Mouse (Mus musculus) forebrain, embryonic 14.5 days (tissue): ENCODE measurements around the gene Dglucy. TPM values are rescaled to one million over a fixed set of nuclear protein-coding genes. Genes with fewer than 3 reads are reported as not detected.
"Not testable (repeated sequence)": the region's sequence is repeated elsewhere in the genome, so short reads cannot be mapped to it uniquely, and the experiment has no call there.

Source experiments
- ATAC-seq: fragments of 200-750 bp; cut with Nextera tagmentation; 2 replicates; pipeline ENCODE4 v1.8.0; 2017; ENCODE audit warnings: mild to moderate bottlenecking, moderate library complexity
- DNase-seq: peaks from one replicate; pipeline ENCODE4 v3.0.0-alpha.2; 2015; ENCODE audit warnings: low spot score
- H3K27ac ChIP-seq: fragments of 300-500 bp; sonication (generic); 2 replicates; pipeline ENCODE4 v1.5.1; 2014; ENCODE audit warnings: low read depth, mild to moderate bottlenecking, control low read depth, low read length, moderate library complexity
- H3K27me3 ChIP-seq: fragments of 300-500 bp; sonication (generic); replicated peaks from 2 replicates; pipeline ENCODE4 v1.6.1; 2014; ENCODE audit warnings: low read length, control low read depth, mixed read lengths; ENCODE audit not compliant: control insufficient read depth, insufficient read depth
- H3K36me3 ChIP-seq: fragments of 300-500 bp; sonication (generic); 2 replicates; pipeline ENCODE4 v1.6.1; 2014; ENCODE audit warnings: low read length, control low read depth; ENCODE audit not compliant: control insufficient read depth, insufficient read depth
- H3K4me1 ChIP-seq: fragments of 300-500 bp; sonication (generic); 2 replicates; pipeline ENCODE4 v1.6.1; 2014; ENCODE audit warnings: antibody characterized with exemption, low read length, control low read depth; ENCODE audit not compliant: control insufficient read depth, insufficient read depth
- H3K4me2 ChIP-seq: fragments of 300-500 bp; sonication (generic); 2 replicates; pipeline ENCODE4 v1.6.1; 2014; ENCODE audit warnings: mild to moderate bottlenecking, control low read depth, low read length
- H3K4me3 ChIP-seq: fragments of 300-500 bp; sonication (generic); 2 replicates; pipeline ENCODE4 v1.5.1; 2014; ENCODE audit warnings: low read depth, low read length, control low read depth
- H3K9ac ChIP-seq: fragments of 300-500 bp; sonication (generic); 2 replicates; pipeline ENCODE4 v1.6.1; 2014; ENCODE audit warnings: mild to moderate bottlenecking, low read length, control low read depth, moderate library complexity
- H3K9me3 ChIP-seq: fragments of 300-500 bp; sonication (generic); replicated peaks from 2 replicates; pipeline ENCODE4 v1.6.1; 2016; ENCODE audit warnings: low read length, control low read depth, mixed read lengths; ENCODE audit not compliant: control insufficient read depth
- WGBS: fragments of 180-500 bp; shearing (Covaris S2); extraction: QIAGEN DNeasy Blood & Tissue Kit; methylation state at CpG from one replicate; pipeline ENCODE4 v1.1.7; 2014; 5-methylcytosine and 5-hydroxymethylcytosine counted together
- polyA plus RNA-seq: library from polyadenylated mRNA; unstranded; fragments of >200 nt; fragmentation: Nextera tagmentation; extraction: Ambion mirVana; gene quantifications from 2 replicates; pipeline ENCODE4 v1.2.1, GENCODE M21; 2014

Gene Dglucy
- polyA plus RNA-seq, 1 experiment from 2014 or later: 2.7 TPM

GRCm38 (mm10) chr12:100791425-100791824 is 12.6 kb downstream of the Dglucy start:
- H3K36me3 ChIP-seq: no peaks in the 10 kb centered on the region
- H3K9me3 ChIP-seq: no peaks in the 10 kb centered on the region
- no peak overlapping the region for H3K9ac ChIP-seq
- H3K27ac ChIP-seq: no peak overlapping the region
- WGBS: 82% methylated on average over 6 of the region's 6 CpGs
- H3K4me2 ChIP-seq: no peak overlapping the region
- no peak for ATAC-seq
- no peak for DNase-seq
- no peak overlapping the region for H3K4me3 ChIP-seq
- no peaks in the 10 kb centered on the region for H3K4me1 ChIP-seq
- H3K27me3 ChIP-seq: no peaks in the 10 kb centered on the region

GRCm38 (mm10) chr12:100794450-100795230 is 15.8 kb downstream of the Dglucy start:
- DNase-seq (no peak), ATAC-seq (no peak)
- no peaks in the 10 kb centered on the region for H3K27me3 ChIP-seq
- no peak overlapping the region for H3K9ac ChIP-seq
- WGBS: 64% methylated on average over 7 of the region's 7 CpGs
- no peaks in the 10 kb centered on the region for H3K36me3 ChIP-seq
- H3K4me1 ChIP-seq: no peaks in the 10 kb centered on the region
- no peak overlapping the region for H3K4me3 ChIP-seq
- H3K9me3 ChIP-seq: no peaks in the 10 kb centered on the region
- H3K4me2 ChIP-seq: no peak overlapping the region
- H3K27ac ChIP-seq: no peak overlapping the region

- no peak overlapping the region for H3K4me3 ChIP-seq
- no peaks in the 10 kb centered on the region for H3K9me3 ChIP-seq
- WGBS: 91% methylated on average over 7 of the region's 7 CpGs
Measured at GRCm38 (mm10) chr12:100795390-100796036, 16.7 kb downstream of the Dglucy start.

GRCm38 (mm10) chr12:100803391-100803790 is 24.5 kb downstream of the Dglucy start:
- H3K4me2 ChIP-seq, H3K27me3 ChIP-seq, H3K36me3 ChIP-seq, H3K4me1 ChIP-seq, ATAC-seq, H3K27ac ChIP-seq, H3K4me3 ChIP-seq, H3K9me3 ChIP-seq, H3K9ac ChIP-seq, DNase-seq: not testable (repeated sequence)
- 98% methylated on average over 19 of the region's 19 CpGs for WGBS

More at GRCm38 (mm10) chr12:100795390-100796036, 16.7 kb downstream of the Dglucy start:
- no peaks in the 10 kb centered on the region for H3K4me1 ChIP-seq
- H3K9ac ChIP-seq: no peak overlapping the region
- H3K4me2 ChIP-seq: no peak overlapping the region
- no peak for ATAC-seq
- H3K27me3 ChIP-seq: no peaks in the 10 kb centered on the region
- no peaks in the 10 kb centered on the region for H3K36me3 ChIP-seq
- DNase-seq: no peak
- no peak overlapping the region for H3K27ac ChIP-seq

- ATAC-seq (no peak), DNase-seq (no peak)
- 88% methylated on average over 7 of the region's 7 CpGs for WGBS
- no peak overlapping the region for H3K4me2 ChIP-seq
- H3K4me1 ChIP-seq: no peaks in the 10 kb centered on the region
- H3K27me3 ChIP-seq: no peaks in the 10 kb centered on the region
- H3K27ac ChIP-seq: no peak overlapping the region
- H3K9ac ChIP-seq: no peak overlapping the region
- no peaks in the 10 kb centered on the region for H3K9me3 ChIP-seq
- H3K36me3 ChIP-seq: no peaks in the 10 kb centered on the region
- H3K4me3 ChIP-seq: no peak overlapping the region
Measured at GRCm38 (mm10) chr12:100807280-100807679, 28.4 kb downstream of the Dglucy start.

GRCm38 (mm10) chr12:100808609-100809280 is 29.9 kb downstream of the Dglucy start:
- H3K4me1 ChIP-seq: no peaks in the 10 kb centered on the region
- 0 out of 2 replicates have a peak overlapping the region, but pooled peaks have one; percentile 21 for H3K27ac ChIP-seq
- no peak overlapping the region for H3K4me3 ChIP-seq
- 53% methylated on average over 13 of the region's 13 CpGs for WGBS
- no peak overlapping the region for H3K9ac ChIP-seq
- H3K36me3 ChIP-seq: no peaks in the 10 kb centered on the region
- H3K27me3 ChIP-seq: no peaks in the 10 kb centered on the region
- DNase-seq (peak; percentile 54), ATAC-seq (peak; percentile 44; the same call in 1 of the 2 replicates)
- no peak overlapping the region for H3K4me2 ChIP-seq
- H3K9me3 ChIP-seq: no peaks in the 10 kb centered on the region

- Histone ChIP-seq H3K9ac (no peak overlapping the region), H3K36me3 (no peaks in the 10 kb centered on the region), H3K4me2 (no peak overlapping the region), H3K27me3 (no peaks in the 10 kb centered on the region), H3K4me1 (no peaks in the 10 kb centered on the region), H3K27ac (no peak overlapping the region), H3K9me3 (no peaks in the 10 kb centered on the region), H3K4me3 (no peak overlapping the region)
- DNase-seq: no peak
- no peak for ATAC-seq
- WGBS: 91% methylated on average over 11 of the region's 11 CpGs
Measured at GRCm38 (mm10) chr12:100810542-100810941, 31.7 kb downstream of the Dglucy start.

- no peak overlapping the region for H3K4me2 ChIP-seq
- no peak overlapping the region for H3K9ac ChIP-seq
- ATAC-seq (no peak), DNase-seq (no peak)
- WGBS: 82% methylated on average over 2 of the region's 2 CpGs
- no peak overlapping the region for H3K4me3 ChIP-seq
- no peaks in the 10 kb centered on the region for H3K4me1 ChIP-seq
- no peaks in the 10 kb centered on the region for H3K27me3 ChIP-seq
- no peak overlapping the region for H3K27ac ChIP-seq
- no peaks in the 10 kb centered on the region for H3K36me3 ChIP-seq
- no peaks in the 10 kb centered on the region for H3K9me3 ChIP-seq
Measured at GRCm38 (mm10) chr12:100813901-100814300, 35.0 kb downstream of the Dglucy start.
